Mouse (Mus musculus) embryonic stem cell, embryonic (primary cell): ENCODE data around the gene Mdga1.

Experiments
- CTCF ChIA-PET, 4 experiments: fragments of 300-600 bp in 2 of 4; fragments of 350-600 bp in 2 of 4; sonication (Branson Sonifier 250); formaldehyde crosslinking; loops; one replicate each; lab custom pipeline; 2022; ENCODE audit warnings: inconsistent platforms in 2 of 4; lab: Charles Lee
- POLR2A ChIA-PET, 4 experiments: fragments of 300-600 bp in 2 of 4; fragments of 350-600 bp in 2 of 4; sonication (Branson Sonifier 250); formaldehyde crosslinking; loops; one replicate each; lab custom pipeline; 2022; ENCODE audit warnings: antibody characterized with exemption in 4 of 4, inconsistent platforms in 1 of 4; lab: Charles Lee

Gene Mdga1

GRCm38 (mm10) chr17:29886655-29887251 lies 83.1 kb downstream of the Mdga1 start:
- POLR2A ChIA-PET, result interaction anchor here in 2 of 4 experiments (0.6 to 2.3 kb wide), 19 partner anchors 8 to 169 kb away, joined by 3 to 12 read pairs (median 3); no protein-coding TSS in a partner anchor
- CTCF ChIA-PET, result interaction anchor here (0.5 to 2.1 kb wide), 23 partner anchors 9 to 664 kb away, joined by 3 to 11 read pairs (median 4); no protein-coding TSS in a partner anchor

- CTCF ChIA-PET, result interaction anchor here (0.5 to 2.1 kb wide), 16 partner anchors 10 to 357 kb away, joined by 3 to 11 read pairs (median 4); no protein-coding TSS in a partner anchor
- POLR2A ChIA-PET, result interaction anchor here in 3 of 4 experiments (0.6 to 2.3 kb wide), 9 partner anchors 10 to 168 kb away, joined by 3 to 12 read pairs (median 4); no protein-coding TSS in a partner anchor
These were observed 83.8 kb downstream of the Mdga1 start for GRCm38 (mm10) chr17:29886061-29886460.

GRCm38 (mm10) chr17:29884596-29884995 lies 85.3 kb downstream of the Mdga1 start:
- POLR2A ChIA-PET, result interaction anchor here in 1 of 4 experiments (1.0 to 2.0 kb wide), 4 partner anchors 10 to 120 kb away, joined by 3 to 6 read pairs (median 3); no protein-coding TSS in a partner anchor
- CTCF ChIA-PET, result interaction anchor here (0.6 to 6.2 kb wide), 6 partner anchors 89 to 122 kb away, joined by 3 to 56 read pairs (median 5); no protein-coding TSS in a partner anchor

- ChIA-PET CTCF (interaction anchor here (0.6 to 6.2 kb wide), 57 partner anchors 9 to 355 kb away, joined by 3 to 56 read pairs (median 5); no protein-coding TSS in a partner anchor), POLR2A (interaction anchor here in 3 of 4 experiments (0.6 to 2.2 kb wide), 7 partner anchors 13 to 440 kb away, joined by 3 to 5 read pairs (median 4); no protein-coding TSS in a partner anchor)
These were observed 86.5 kb downstream of the Mdga1 start for GRCm38 (mm10) chr17:29883351-29883750.

GRCm38 (mm10) chr17:29882885-29883284 lies 87.0 kb downstream of the Mdga1 start:
- ChIA-PET POLR2A (interaction anchor here in 3 of 4 experiments (0.6 to 2.2 kb wide), 10 partner anchors 9 to 657 kb away, joined by 3 to 5 read pairs (median 3); no protein-coding TSS in a partner anchor), CTCF (interaction anchor here (0.6 to 6.2 kb wide), 69 partner anchors 9 to 753 kb away, joined by 3 to 56 read pairs (median 4); no protein-coding TSS in a partner anchor)

- ChIA-PET POLR2A (interaction anchor here (0.6 to 2.9 kb wide), 21 partner anchors 10 to 361 kb away, joined by 3 to 17 read pairs (median 3); partner anchors contain the start of gene Cmtr1 (in 1 of the 4)), CTCF (interaction anchor here (0.8 to 6.2 kb wide), 28 partner anchors 9 to 351 kb away, joined by 3 to 56 read pairs (median 4); no protein-coding TSS in a partner anchor)
These were observed 89.6 kb downstream of the Mdga1 start for GRCm38 (mm10) chr17:29880251-29880650.

GRCm38 (mm10) chr17:29878990-29879389 lies 90.9 kb downstream of the Mdga1 start:
- CTCF ChIA-PET, result interaction anchor here (0.5 to 6.2 kb wide), 18 partner anchors 15 to 597 kb away, joined by 3 to 56 read pairs (median 3); no protein-coding TSS in a partner anchor

GRCm38 (mm10) chr17:29874082-29874679 lies 95.7 kb downstream of the Mdga1 start:
- ChIA-PET CTCF (interaction anchor here (0.6 to 4.2 kb wide), 14 partner anchors 9 to 112 kb away, joined by 3 to 22 read pairs (median 6); no protein-coding TSS in a partner anchor), POLR2A (interaction anchor here in 3 of 4 experiments (0.5 to 1.5 kb wide), 17 partner anchors 9 to 354 kb away, joined by 3 to 6 read pairs (median 3); no protein-coding TSS in a partner anchor)

More at GRCm38 (mm10) chr17:29878990-29879389, 90.9 kb downstream of the Mdga1 start:
- POLR2A ChIA-PET, result interaction anchor here in 3 of 4 experiments (0.5 to 2.9 kb wide), 12 partner anchors 8 to 349 kb away, joined by 3 to 17 read pairs (median 4); no protein-coding TSS in a partner anchor

- CTCF ChIA-PET, result interaction anchor here (0.6 to 4.2 kb wide), 10 partner anchors 9 to 101 kb away, joined by 3 to 22 read pairs (median 6); no protein-coding TSS in a partner anchor
- POLR2A ChIA-PET, result interaction anchor here in 2 of 4 experiments (0.5 to 1.3 kb wide), 5 partner anchors 9 to 1015 kb away, joined by 3 to 6 read pairs (median 3); no protein-coding TSS in a partner anchor
These were observed 96.3 kb downstream of the Mdga1 start for GRCm38 (mm10) chr17:29873580-29874015.

GRCm38 (mm10) chr17:29870316-29870715 lies 99.6 kb downstream of the Mdga1 start:
- POLR2A ChIA-PET, result interaction anchor here (0.6 to 2.5 kb wide), 26 partner anchors 9 to 834 kb away, joined by 3 to 17 read pairs (median 4); partner anchors contain the start of genes Gm28043 (in 1 of the 4) and Rnf8 (in 1 of the 4)
- CTCF ChIA-PET, result interaction anchor here (0.6 to 2.0 kb wide), 24 partner anchors 9 to 609 kb away, joined by 3 to 17 read pairs (median 3); no protein-coding TSS in a partner anchor

- ChIA-PET POLR2A (interaction anchor here in 1 of 4 experiments (2.2 kb wide), 1 partner anchor 14 kb away, joined by 12 read pairs; no protein-coding TSS in a partner anchor), CTCF (interaction anchor here in 2 of 4 experiments (1.2 to 3.8 kb wide), 6 partner anchors 9 to 208 kb away, joined by 3 to 34 read pairs (median 6); no protein-coding TSS in a partner anchor)
These were observed 104.0 kb downstream of the Mdga1 start for GRCm38 (mm10) chr17:29865914-29866313.

GRCm38 (mm10) chr17:29864440-29864839 lies 105.4 kb downstream of the Mdga1 start:
- POLR2A ChIA-PET, result interaction anchor here in 3 of 4 experiments (0.6 to 1.8 kb wide), 10 partner anchors 8 to 381 kb away, joined by 3 to 5 read pairs (median 4); no protein-coding TSS in a partner anchor
- CTCF ChIA-PET, result interaction anchor here (0.6 to 3.8 kb wide), 26 partner anchors 8 to 818 kb away, joined by 3 to 34 read pairs (median 4); no protein-coding TSS in a partner anchor

- ChIA-PET POLR2A (interaction anchor here in 2 of 4 experiments (1.0 to 1.7 kb wide), 7 partner anchors 10 to 54 kb away, joined by 3 to 7 read pairs (median 3); no protein-coding TSS in a partner anchor), CTCF (interaction anchor here (0.5 to 2.7 kb wide), 15 partner anchors 8 to 526 kb away, joined by 3 to 22 read pairs (median 4); no protein-coding TSS in a partner anchor)
These were observed 110.1 kb downstream of the Mdga1 start for GRCm38 (mm10) chr17:29859788-29860283.

GRCm38 (mm10) chr17:29858764-29859163 lies 111.1 kb downstream of the Mdga1 start:
- ChIA-PET CTCF (interaction anchor here (0.5 to 2.7 kb wide), 65 partner anchors 8 to 1528 kb away, joined by 3 to 22 read pairs (median 4); no protein-coding TSS in a partner anchor), POLR2A (interaction anchor here in 3 of 4 experiments (0.6 to 1.9 kb wide), 8 partner anchors 9 to 41 kb away, joined by 3 to 7 read pairs (median 4); no protein-coding TSS in a partner anchor)

- ChIA-PET POLR2A (interaction anchor here in 3 of 4 experiments (0.5 to 2.1 kb wide), 22 partner anchors 8 to 436 kb away, joined by 3 to 10 read pairs (median 4); no protein-coding TSS in a partner anchor), CTCF (interaction anchor here (0.6 to 1.8 kb wide), 11 partner anchors 9 to 71 kb away, joined by 3 to 6 read pairs (median 3); no protein-coding TSS in a partner anchor)
These were observed 113.9 kb downstream of the Mdga1 start for GRCm38 (mm10) chr17:29855702-29856580.
